Mouse (Mus musculus): ENCODE data around the gene Fank1. TPM values are rescaled to one million over a fixed set of nuclear protein-coding genes. Genes with fewer than 3 reads are reported as not detected.

Gene Fank1
- total RNA-seq, 2 experiments from 2014 or later, result 2.0 to 2.5 TPM

GRCm38 (mm10) chr7:133781583-133781982 is 4.9 kb downstream of the Fank1 start:
- Histone ChIP-seq H3K4me3 (no peak overlapping the region), H3K27ac (no peak overlapping the region)
- no peak for TF ChIP-seq CTCF (conservative IDR thresholded peaks at IDR 0.05)
- DNase-seq (ENCODE audit: low spot score in 2 of 2), result no peak

DNA sequence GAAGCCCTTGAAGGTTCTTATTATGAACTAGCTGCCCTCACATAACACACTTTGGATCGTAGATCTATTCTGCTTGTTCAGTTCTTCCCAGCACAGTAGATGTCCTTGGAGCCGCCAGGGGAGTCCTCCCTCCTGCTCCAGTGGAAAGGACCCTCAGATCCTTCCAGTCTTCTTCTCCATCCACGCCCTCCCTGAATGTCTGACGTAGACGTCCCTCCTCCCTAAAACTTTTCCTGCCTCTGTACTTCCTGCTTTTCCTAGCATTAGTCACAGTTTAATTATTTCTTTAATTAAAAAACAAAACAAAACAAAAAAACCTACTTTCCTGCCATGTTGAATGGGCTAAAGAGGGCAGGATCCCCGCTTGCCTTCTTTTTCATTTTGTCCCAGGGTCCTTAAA is 5.3 kb downstream of the Fank1 start:
- TF ChIP-seq CTCF (conservative IDR thresholded peaks at IDR 0.05), result no peak
- DNase-seq (ENCODE audit: low spot score in 2 of 2), result no peak
- no peak overlapping the region for H3K4me3 ChIP-seq

DNA sequence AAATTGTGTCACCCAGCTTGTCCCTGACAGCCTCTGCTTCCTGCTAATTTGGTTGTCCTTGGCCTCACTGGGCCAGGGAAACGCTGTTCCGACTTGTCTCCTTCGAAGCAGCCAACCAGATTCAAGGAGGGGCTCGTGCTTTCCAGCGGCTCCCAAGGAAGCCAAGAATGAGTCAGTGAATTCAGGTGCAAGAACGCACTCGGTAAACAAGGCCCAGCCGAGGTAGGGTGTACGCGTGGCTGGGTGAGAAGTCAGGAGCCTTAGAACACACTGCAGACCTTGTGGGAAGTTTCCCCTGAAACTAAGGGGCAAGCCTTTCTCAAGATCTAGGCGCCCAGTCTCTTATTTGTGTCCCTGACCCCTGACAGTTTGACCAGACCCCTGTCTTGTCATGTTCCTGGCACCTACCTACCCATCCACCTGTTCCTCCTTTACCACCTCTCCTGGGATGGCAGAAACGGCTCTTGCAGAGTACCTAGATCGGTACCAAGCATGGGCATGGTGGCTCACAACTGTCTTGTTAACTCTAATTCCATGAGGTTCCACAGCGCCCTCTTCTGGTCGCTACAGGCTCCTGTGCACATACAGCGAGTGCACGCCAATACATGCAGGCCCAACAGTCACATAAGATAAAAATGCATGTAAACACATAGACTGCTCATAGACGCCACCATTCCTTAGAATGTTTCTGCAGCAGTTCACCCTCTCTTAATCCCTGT is 6.2 kb downstream of the Fank1 start, which contains the start of gene Dhx32:
Dhx32 (minus strand) TSS at position 10 of the 719 bp plus-strand sequence.
- Histone ChIP-seq H3K4me3 (no peak within 1 kb of the TSS), H3K27ac (no peak within 1 kb of the TSS)
- TF ChIP-seq CTCF (conservative IDR thresholded peaks at IDR 0.05), result peak; percentile 86
- peak in 1 of 2 experiments; percentile 77 for DNase-seq (ENCODE audit: low spot score in 2 of 2)

More for the DNA sequence above, 5.3 kb downstream of the Fank1 start:
- no peak overlapping the region for H3K27ac ChIP-seq

GRCm38 (mm10) chr7:133787571-133787970 is 10.9 kb downstream of the Fank1 start:
- Histone ChIP-seq H3K4me3 (no peak overlapping the region), H3K27ac (no peak overlapping the region)
- no peak for TF ChIP-seq CTCF (conservative IDR thresholded peaks at IDR 0.05)
- no peak for DNase-seq (ENCODE audit: low spot score in 2 of 2)

DNA sequence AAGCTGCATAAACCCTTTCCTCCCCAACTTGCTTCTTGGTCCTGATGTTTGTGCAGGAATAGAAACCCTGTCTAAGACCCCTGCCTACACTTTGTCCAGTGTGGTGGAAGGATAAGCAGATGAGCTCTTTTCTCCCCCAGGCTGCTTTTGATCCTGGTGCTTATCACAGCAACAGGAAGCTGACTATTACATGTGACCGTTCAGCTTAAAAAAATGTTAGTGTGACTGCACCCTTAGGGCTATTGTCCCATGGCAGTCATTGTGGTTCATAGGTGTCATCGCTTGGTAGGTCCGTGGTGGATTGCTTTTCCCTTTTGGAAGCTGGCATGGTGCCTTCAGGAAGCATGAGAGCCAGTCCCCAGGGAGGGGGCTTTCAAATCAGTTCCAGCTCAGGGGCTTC is 11.5 kb downstream of the Fank1 start:
- no peak for TF ChIP-seq CTCF (conservative IDR thresholded peaks at IDR 0.05)

GRCm38 (mm10) chr7:133790171-133790570 is 13.5 kb downstream of the Fank1 start:
- TF ChIP-seq CTCF (conservative IDR thresholded peaks at IDR 0.05), result no peak
- Histone ChIP-seq H3K27ac (no peak overlapping the region), H3K4me3 (no peak overlapping the region)
- DNase-seq (ENCODE audit: low spot score in 2 of 2), result no peak

More for the DNA sequence above, 11.5 kb downstream of the Fank1 start:
- DNase-seq (ENCODE audit: low spot score in 2 of 2), result no peak
- no peak overlapping the region for H3K27ac ChIP-seq
- H3K4me3 ChIP-seq, result no peak overlapping the region

GRCm38 (mm10) chr7:133790608-133791229 is 14.1 kb downstream of the Fank1 start:
- no peak for TF ChIP-seq CTCF (conservative IDR thresholded peaks at IDR 0.05)

DNA sequence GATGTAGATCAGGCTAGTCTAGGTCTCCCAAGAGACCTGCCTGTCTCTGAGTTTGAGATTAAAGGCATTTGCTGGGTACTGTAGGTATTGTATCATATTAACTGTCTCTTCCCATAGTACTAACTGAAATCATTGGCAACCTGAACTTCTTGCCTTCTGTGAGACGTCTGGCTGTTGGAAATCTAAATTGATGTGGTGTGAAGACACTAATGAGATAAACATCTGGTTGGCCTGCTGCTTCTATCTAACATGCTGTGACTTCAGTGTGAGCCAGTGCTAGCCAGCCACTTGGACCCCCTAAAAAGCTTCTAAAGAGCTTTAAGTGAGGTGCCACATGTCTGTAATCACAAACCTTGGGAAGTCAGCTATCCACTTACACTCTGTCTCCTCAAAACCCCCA is 16.1 kb downstream of the Fank1 start:
- H3K4me3 ChIP-seq, result no peak overlapping the region
- TF ChIP-seq CTCF (conservative IDR thresholded peaks at IDR 0.05), result no peak
- H3K27ac ChIP-seq, result no peak overlapping the region
- DNase-seq (ENCODE audit: low spot score in 2 of 2), result no peak

More at GRCm38 (mm10) chr7:133790608-133791229, 14.1 kb downstream of the Fank1 start:
- H3K27ac ChIP-seq, result no peak overlapping the region
- no peak overlapping the region for H3K4me3 ChIP-seq
- no peak for DNase-seq (ENCODE audit: low spot score in 2 of 2)

- Histone ChIP-seq H3K27ac (peak overlapping the region; percentile 44), H3K4me3 (no peak overlapping the region)
- TF ChIP-seq CTCF (conservative IDR thresholded peaks at IDR 0.05), result no peak
- DNase-seq (ENCODE audit: low spot score in 2 of 2), result peak; percentile 26 to 54
These were observed 16.8 kb downstream of the Fank1 start for GRCm38 (mm10) chr7:133793248-133794131.

- no peak overlapping the region for H3K4me3 ChIP-seq
- no peak overlapping the region for H3K27ac ChIP-seq
- no peak for DNase-seq (ENCODE audit: low spot score in 2 of 2)
- no peak for TF ChIP-seq CTCF (conservative IDR thresholded peaks at IDR 0.05)
These were observed 18.1 kb downstream of the Fank1 start for GRCm38 (mm10) chr7:133794720-133795119.

DNA sequence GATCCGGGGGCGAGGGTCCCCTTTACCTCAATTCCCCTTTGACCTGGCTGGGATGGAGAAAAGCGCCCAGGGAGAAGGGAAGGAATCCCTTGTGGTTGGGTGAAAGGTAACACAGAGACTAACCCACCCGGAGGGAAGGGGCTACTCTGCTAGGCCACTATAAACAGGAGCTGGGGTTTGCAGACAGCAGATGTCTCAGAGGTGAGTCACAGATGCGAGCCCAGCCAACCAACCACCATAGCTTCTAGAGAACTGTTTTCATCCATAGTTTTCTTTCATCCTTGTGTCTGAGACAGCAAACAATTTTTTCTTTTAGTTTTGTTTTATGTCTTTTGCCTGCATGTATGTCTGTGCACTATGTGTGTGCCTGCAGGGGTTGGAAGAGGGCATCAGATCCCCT is 23.3 kb downstream of the Fank1 start:
- Histone ChIP-seq H3K27ac (no peak overlapping the region), H3K4me3 (no peak overlapping the region)
- DNase-seq (ENCODE audit: low spot score in 2 of 2), result no peak
- TF ChIP-seq CTCF (conservative IDR thresholded peaks at IDR 0.05), result no peak

- no peak overlapping the region for H3K27ac ChIP-seq
- TF ChIP-seq CTCF (conservative IDR thresholded peaks at IDR 0.05), result no peak
- no peak for DNase-seq (ENCODE audit: low spot score in 2 of 2)
These were observed 25.2 kb downstream of the Fank1 start for GRCm38 (mm10) chr7:133801823-133802222.

More at GRCm38 (mm10) chr7:133801823-133802222, 25.2 kb downstream of the Fank1 start:
- H3K4me3 ChIP-seq, result no peak overlapping the region

Data from layer of hippocampus, adult 2 months (tissue).